Mouse (Mus musculus) heart, postnatal 36 days (tissue): ENCODE measurements around the gene Asic3. TPM values are rescaled to one million over a fixed set of nuclear protein-coding genes. Genes with fewer than 3 reads are reported as not detected.

Experiments
- DNase-seq, 2 experiments: peaks; one replicate each; pipeline ENCODE4 v3.0.0; 2021 to 2022
- intact Hi-C: fragments of 180-260 bp; cut with DNase I; formaldehyde crosslinking; loops from one replicate; pipeline ENCODE4 v1.15.1; 2025
- total RNA-seq, 2 experiments: library from RNA; stranded (reverse); gene quantifications; 2 replicates each; pipeline ENCODE4 v1.2.3; 2021

Asic3 gene
- total RNA-seq, result not detected

DNA sequence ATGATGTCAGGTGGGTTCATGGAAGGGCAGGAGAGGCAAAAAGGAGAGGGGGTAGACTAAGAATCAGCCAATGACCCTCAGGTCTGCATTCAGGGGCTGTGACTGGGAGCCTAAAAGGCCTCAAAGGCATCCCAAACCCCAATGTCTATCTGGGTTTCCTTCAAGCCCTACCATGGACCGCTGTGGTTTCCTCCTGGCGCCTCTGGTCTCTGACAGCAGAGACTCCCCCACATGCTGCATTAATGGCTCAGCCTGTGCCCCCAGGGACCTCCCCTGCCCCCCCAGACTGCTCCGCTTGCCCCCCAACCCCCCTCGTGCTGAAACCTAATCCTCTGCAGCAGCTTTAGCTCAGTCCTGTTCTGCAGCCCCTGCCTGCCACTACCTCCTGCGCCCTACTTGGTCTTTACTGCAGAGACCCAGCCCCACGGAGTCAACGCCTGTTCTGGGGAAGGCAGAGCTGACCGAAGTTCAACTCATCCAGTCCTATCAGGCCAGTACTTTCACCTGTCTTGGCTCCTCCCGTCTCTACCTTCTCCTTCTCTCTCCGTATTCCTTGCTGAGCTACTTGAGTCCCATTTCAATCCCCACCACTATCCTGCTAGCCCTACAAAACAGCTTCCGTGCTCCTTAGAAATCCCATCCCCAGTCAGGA lies at the start of gene Asic3:
Gene Asic3, plus strand, starts transcription at position 351 of the 652 bp plus-strand sequence.
- intact Hi-C loops, result no loop called here
- DNase-seq, result no peak

DNA sequence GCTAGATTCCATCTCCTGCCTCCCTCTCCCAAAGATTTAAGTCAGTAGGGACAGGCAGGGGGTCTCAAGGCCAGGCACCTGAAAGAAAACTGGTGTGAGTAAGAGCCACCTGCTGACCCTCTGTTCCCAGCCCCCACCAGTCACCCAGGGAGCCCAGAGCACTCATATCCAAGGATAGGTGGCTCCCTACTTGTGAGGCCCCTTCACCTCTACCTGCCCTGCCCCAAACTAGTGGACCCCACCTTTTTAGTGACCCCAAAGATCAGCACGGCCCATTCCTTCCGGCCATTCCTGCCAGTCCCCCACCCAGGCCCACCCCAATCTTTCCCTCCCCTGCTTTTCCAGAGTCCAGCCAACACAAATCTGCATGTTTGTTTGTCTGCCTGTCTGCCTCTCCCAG lies 49.7 kb upstream of the Asic3 start:
- intact Hi-C loops, result loop anchor here (10.0 kb wide), 1 partner anchor 199 kb away; the partner anchor contains the start of gene Nupl2
- no peak for DNase-seq

DNA sequence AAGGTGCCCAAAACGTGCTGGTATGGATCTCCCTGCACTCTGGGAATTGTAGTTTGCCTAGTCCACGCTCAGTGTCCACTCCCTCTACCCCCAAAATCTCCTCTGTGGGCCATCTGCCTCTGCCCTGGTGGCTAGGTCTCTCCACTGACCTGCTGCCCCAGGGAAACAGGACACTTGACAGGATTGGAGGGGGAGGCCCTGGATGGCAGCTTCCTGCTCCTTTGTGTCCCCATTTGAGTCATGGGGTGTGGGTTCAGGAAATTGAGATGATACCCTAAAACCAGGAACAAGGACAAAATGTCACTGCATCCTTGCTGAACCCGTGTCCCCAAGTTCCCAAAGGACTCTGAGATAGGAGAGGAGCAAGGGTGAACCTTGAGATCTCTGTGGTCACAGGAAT lies 49.1 kb upstream of the Asic3 start:
- DNase-seq, result no peak
- intact Hi-C loops, result loop anchor here (10.0 kb wide), 1 partner anchor 199 kb away; the partner anchor contains the start of gene Nupl2

DNA sequence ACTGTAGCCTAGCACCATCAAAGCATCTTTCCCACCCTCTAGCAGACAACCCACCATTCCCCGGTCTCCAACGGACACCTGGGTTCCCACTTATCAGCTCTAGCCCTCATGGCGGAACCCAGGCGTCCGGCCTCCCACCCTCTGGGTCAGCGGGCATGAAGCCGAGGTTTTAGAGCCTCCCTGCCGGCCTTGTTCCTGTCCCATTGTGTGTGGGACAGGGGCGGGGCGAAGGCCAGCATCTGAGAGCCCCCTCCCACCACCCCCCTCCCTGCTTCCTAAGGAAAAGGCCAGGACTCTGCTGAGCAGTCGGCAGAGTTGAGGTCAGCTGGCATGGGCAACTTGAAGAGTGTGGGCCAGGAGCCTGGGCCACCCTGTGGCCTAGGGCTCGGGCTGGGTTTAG lies 48.7 kb upstream of the Asic3 start, which contains the start of gene Nos3:
Gene Nos3, plus strand, starts transcription at position 303 of the 400 bp plus-strand sequence.
- intact Hi-C loops, result loop anchor here (10.0 kb wide), 1 partner anchor 200 kb away; the partner anchor contains the start of gene Nupl2
- peak; percentile 68 to 73 for DNase-seq

DNA sequence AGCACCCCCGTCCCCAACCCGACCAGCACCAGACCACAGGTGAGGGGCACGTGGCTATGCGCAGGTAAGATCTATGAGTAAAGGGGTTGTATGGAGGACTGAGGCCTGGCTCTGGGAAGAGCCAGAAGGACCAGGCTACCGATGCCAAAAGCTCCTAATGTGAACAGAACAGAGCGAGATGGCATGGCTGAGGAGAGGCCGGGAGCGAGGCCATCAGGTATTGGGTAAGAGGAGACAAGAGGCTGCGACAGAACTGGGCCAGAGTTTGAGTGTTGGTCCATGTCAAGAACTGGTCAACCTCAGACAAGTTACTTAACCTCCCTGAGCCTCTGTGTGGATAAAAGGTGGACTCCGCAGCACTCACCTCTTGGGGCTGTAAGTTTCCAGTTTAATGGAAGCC lies 48.2 kb upstream of the Asic3 start:
- DNase-seq, result no peak
- intact Hi-C loops, result loop anchor here (10.0 kb wide), 1 partner anchor 200 kb away; the partner anchor contains the start of gene Nupl2

DNA sequence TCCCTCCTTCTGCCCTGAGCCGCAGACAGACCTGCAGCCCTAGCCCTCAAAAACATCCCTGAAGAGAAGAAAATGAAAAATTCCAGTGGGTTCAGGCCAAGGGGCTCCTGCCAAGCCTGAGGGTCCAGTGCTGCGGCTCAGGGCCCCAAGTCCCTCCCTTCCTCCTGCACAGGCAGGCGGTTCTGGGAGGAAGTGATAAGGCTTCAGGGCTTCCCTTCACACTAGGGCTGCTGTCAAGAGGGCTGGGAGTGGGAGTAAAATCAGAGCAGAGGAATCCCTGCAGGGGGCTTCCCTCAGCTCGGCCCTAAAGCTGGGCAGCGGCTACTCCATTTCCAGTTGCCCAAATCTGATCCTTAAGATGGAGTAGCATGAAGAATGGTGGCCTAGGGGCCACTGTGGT lies 47.7 kb upstream of the Asic3 start:
- DNase-seq, result peak in 1 of 2 experiments; percentile 33
- intact Hi-C loops, result loop anchor here (10.0 kb wide), 1 partner anchor 201 kb away; the partner anchor contains the start of gene Nupl2

DNA sequence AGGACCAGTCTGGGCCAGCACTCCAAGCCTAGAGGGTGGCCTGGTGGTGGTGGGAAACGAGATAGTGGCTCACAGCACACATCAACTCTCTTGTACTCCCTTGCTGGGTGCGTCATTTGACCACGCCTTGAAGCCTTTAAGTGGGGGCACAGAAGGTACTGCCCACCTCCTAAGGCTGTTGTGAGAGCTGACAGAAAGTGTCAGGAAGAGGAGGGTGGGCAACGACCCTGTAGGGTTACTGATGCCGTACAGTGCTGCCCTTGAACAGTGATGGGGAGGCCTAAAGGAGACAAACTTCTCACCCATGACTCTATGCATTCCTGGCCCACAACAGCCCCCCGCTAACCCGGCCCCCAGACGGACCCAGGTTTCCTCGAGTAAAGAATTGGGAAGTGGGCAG lies 46.8 kb upstream of the Asic3 start:
- intact Hi-C loops, result loop anchor here (10.0 kb wide), 1 partner anchor 202 kb away; the partner anchor contains the start of gene Nupl2

DNA sequence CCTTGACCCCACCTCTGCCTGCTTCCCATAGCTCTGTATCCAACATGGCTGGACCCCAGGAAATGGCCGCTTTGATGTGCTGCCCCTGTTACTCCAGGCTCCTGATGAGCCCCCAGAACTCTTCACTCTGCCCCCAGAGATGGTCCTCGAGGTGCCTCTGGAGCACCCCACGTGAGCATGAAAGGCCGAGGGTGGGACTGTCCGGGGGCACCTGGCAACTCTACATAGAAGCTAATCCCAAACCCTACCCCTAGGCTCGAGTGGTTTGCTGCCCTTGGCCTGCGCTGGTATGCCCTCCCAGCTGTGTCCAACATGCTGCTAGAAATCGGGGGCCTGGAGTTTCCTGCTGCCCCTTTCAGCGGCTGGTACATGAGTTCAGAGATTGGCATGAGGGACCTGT lies 43.4 kb upstream of the Asic3 start:
- intact Hi-C loops, result loop anchor here (10.0 kb wide), 1 partner anchor 205 kb away; the partner anchor contains the start of gene Nupl2
- no peak for DNase-seq

More for the DNA sequence above, 46.8 kb upstream of the Asic3 start:
- DNase-seq, result no peak

DNA sequence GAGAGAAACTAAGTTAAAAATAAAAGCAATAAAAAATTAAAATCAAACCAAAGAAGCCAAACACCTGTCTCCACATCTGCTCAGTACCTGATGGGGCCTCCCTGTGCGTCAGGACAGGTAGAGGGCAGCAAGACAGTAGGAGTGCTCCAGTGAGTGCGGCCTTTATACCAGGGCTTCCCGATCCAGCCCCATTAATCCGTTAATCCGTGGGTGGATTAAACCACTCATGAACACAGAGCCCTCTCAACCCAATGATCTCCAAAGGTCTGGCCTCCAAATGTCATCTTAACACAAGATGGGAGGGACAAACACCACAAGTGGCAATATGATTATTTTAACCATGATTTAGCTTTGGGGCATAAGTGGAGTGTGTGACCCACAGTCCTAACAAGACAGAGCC lies 39.4 kb upstream of the Asic3 start:
- intact Hi-C loops, result no loop called here
- DNase-seq, result no peak

DNA sequence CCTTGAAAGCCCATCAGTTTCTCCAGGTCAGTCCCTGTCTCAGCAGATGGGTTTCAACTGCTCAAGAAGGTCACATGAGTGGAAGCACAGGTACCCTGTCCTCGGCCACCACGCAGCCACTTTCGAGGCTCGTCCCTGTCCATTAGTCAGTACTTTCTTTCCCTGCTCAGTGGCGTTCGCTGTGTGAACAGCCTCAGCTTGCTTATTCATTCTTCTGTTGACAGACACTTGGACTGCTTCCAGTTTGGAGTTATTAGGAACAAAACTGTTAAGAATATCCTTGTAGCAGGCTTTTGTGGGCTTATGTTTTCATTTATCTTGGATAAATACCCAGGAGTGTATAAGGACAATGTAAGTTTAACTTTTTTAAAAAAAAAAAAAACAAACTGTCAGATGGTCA lies 39.0 kb upstream of the Asic3 start:
- no peak for DNase-seq
- intact Hi-C loops, result no loop called here

DNA sequence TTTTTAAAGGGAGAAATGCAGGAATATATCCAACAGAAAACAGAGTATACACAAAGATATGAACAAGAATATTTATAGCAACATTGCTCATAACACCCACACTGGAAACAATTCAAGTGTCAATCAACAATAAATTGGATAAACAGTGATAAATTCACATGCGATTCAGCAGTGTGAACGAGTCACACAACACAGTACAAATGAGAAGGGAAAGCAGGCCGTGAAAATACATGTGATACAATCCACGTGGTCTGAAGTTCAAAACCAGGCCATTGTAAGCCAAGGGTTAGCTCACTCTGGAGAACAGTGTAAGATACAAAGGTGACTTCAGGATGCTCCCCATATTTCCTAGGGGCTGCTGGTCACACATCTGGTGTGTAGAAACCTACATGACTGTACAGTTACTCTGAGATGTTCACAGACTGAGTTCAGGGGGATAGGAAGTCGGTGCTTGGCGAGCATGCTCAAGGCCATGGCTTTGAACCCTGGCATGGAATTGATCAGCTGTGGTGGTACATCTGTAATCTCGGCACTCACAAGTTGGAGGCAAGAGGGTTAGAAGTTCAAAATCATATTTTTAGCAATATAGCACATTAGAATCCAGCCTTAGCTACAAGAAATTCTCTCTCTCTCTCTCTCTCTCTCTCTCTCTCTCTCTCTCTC lies 38.4 kb upstream of the Asic3 start:
- no peak for DNase-seq
- intact Hi-C loops, result no loop called here

DNA sequence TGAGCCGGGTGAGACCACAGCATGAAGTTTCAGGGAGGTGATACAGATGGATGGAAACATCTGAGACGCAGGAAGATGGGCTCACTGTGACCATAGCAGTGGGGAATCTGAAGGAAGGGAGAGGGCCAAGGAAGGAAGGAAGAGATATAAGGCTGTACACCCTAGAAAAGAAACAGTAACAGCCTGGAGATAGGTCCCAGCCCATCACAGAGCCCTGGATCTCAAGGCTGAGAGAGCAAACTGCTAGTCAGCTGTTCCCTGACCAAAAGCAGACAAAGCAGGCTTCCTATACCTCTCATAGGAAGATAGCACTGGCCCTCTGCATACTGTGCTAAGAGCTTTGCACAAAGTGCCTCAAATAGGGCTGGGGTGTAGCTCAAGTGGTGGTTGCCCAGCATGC lies 34.5 kb upstream of the Asic3 start:
- intact Hi-C loops, result no loop called here

DNA sequence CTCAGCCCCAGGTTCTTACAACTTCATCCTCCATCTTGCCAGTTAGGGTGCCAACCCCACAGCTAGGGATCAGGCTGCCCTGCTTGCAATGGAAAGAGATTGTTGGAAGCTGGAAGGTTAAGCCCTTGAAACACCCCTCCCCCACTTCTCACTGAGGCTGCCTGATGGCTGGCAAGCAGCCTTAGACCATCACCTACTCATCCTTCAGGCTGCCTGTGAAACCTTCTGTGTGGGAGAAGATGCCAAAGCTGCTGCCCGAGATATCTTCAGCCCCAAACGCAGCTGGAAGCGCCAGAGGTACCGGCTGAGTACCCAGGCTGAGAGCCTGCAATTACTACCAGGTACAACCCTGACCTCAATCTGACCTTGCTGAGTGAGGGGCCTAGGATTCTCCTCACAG lies 33.7 kb upstream of the Asic3 start:
- intact Hi-C loops, result no loop called here
- no peak for DNase-seq

More for the DNA sequence above, 34.5 kb upstream of the Asic3 start:
- DNase-seq, result no peak

DNA sequence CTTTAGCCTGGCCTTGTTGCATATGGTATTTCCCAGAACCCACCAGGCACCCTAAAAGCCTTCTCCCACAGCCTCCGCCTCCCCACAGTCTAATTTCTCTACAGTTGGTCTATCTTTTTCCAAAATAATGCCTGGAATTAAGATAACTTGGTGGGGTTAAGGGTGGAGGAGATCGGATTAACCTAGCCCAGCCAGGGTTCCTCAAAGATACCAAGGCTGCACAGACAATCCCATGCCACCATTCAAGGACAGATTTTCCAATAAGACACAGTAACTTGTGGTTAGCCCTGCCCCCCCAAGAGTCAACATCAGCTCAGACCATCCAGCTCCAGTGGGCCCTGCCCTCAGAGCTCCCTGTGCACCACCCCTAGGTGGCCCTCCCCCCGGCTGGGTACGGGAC lies 32.7 kb upstream of the Asic3 start:
- no peak for DNase-seq
- intact Hi-C loops, result no loop called here

DNA sequence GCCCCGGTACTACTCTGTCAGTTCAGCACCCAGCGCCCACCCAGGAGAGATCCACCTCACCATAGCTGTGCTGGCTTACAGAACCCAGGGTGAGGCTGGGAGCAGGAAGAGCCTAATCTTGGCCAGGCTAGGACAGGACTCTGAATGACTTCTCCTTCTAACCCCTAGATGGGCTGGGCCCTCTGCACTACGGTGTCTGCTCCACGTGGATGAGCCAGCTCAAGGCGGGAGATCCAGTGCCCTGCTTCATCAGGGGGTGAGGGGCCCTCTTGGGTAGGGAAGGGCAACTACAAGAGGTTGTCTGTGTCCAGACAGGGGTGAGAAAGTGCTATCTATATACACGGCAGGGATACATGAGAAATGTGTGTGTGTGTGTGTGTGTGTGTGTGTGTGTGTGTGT lies 31.7 kb upstream of the Asic3 start:
- intact Hi-C loops, result no loop called here
- no peak for DNase-seq

DNA sequence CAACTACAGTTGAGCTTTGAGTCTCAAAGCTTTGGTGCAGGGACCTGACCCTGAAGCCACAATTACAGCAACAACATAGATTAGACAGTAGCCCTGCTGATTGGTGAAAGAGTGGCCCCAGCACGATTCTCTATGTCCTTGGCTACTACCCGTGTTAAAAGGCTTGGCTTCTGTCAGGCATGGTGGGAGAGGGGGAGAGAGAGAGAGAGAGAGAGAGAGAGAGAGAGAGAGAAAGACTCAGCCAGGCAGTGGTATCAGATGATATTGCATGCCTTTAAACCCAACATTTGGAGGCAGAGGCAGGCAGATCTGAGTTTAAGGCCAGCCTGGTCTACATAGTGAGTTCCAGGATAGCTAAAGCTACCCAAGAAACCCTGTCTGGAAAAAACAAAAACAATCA lies 31.2 kb upstream of the Asic3 start:
- intact Hi-C loops, result no loop called here
- no peak for DNase-seq

DNA sequence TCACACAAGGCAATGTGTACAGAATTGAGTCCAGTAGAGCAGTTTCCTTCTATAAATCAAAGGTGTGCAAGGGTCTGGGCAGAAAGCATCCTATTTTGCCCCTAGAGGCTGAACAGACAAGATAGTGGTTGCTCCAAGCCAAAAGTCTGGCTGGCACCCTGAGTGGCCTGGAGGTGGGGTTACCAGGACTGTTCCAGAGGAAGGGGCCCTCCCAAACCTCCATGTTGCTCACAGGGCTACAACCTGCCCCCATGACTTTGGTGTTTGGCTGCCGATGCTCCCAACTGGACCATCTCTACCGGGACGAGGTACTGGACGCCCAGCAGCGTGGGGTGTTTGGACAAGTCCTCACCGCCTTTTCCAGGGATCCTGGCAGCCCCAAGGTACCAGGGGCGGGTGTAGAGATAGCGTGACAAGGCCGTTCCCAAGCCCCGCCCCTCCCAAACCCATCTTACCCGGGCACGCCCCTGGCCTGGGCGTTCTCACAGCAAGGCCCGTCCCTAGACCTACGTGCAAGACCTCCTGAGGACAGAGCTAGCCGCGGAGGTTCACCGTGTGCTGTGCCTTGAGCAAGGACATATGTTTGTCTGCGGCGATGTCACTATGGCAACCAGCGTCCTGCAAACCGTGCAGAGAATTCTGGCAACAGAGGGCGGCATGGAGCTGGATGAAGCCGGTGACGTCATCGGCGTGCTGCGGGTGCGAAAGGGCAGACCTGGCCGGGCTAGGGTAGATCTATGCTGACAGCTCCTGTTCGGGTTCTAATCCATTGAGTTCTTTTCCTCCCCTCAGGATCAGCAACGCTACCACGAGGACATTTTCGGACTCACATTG lies 29.9 kb upstream of the Asic3 start:
- peak; percentile 86 to 88 for DNase-seq
- intact Hi-C loops, result no loop called here

DNA sequence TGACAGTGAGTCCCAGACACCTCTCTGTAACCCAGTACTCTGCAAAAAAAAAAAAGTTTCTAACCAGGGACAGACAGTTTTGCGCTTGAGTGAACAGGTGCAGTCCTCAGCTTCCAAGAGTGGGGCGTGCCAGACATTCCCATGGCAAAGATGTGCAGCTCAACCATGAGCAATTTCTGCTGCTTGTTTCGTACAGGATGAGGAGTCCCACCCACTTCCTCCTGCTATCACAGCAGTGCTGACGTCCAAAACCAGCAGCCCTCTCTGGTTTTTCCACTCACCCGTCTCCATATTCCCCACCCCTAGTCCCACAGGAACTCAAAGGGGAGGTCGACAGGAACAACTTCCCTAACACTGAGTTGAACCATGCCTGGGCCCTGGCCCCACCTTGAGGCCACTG lies 28.8 kb upstream of the Asic3 start:
- DNase-seq, result peak; percentile 53 to 56
- intact Hi-C loops, result no loop called here

DNA sequence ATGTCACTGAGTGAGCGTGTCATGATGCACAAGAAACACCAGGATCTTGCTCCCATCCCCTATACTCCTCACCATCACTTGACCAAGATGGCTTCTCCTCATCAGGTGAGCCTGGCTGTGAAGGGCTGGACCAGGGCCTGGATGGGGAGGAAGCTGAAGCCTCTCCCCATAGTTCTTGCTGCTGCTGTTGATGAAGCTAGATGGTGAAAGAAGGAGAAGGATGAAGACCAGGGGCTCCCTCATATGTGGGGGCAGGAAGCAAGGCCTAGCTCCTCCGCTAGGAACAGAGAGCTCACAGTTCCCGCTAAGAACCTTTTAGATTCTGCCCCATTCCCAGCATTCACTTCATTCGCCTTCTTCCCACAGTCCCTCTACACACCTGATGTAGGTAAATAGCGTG lies 27.8 kb upstream of the Asic3 start:
- intact Hi-C loops, result no loop called here
- DNase-seq, result no peak

DNA sequence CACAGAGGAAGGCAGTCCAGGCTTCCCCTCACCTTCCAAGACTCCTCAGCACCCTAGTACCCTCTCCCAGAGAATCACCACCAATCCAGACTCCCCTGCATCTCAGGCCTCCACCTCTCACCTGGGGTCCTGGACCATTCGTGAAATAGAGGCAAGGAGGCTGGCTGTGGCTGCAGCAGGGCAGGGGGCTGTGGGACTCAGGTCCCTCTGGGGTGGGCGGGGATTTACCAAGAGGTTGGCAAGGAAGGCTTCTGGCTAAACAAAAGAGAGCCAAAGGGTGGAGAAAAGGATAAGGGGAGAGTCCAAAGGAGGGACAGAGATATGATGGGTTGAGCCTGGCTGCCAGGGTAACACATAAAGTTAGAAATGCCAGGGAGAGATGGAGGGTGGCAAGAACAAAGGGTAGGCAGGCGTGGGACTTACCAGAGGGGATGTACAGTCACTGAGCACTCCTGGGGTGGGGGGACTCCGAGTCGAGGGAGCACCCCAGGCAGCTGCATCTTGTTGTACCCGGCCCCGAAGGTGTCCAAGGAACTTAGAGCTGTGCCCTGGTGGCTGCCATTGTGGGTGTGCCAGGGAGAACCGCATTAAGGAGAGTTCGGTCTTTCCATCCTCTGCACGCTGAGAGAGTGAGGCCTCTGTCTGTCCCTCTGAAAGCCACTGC lies 27.2 kb upstream of the Asic3 start:
- DNase-seq, result no peak
- intact Hi-C loops, result no loop called here
